Mouse (Mus musculus) embryonic fibroblast, embryonic 13.5 days (primary cell): ENCODE data around the gene Gm21988.

ENCODE experiments used
- CTCF ChIP-seq: IDR thresholded peaks from 2 replicates; pipeline ENCODE4 v1.5.1; 2011; ENCODE audit warnings: mild to moderate bottlenecking, control low read depth, low read length, moderate library complexity, borderline replicate concordance; ENCODE audit not compliant: insufficient read depth
- POLR2A ChIP-seq: IDR thresholded peaks from 2 replicates; pipeline ENCODE4 v1.6.1; 2011; ENCODE audit warnings: low read depth, mild to moderate bottlenecking, control low read depth, low read length, moderate library complexity

GRCm38 (mm10) chr11:70254337-70254736 is 14.7 kb upstream of the Gm21988 start:
- TF ChIP-seq CTCF (no peak), POLR2A (no peak)
